Mouse (Mus musculus) C2C12 (cell line): ENCODE results near the gene Nol10. TPM values are rescaled to one million over a fixed set of nuclear protein-coding genes. Genes with fewer than 3 reads are reported as not detected.
A peak's percentile ranks its signal among the peaks of the same experiment; 100 is the strongest.

Experiments used
- H3K27me3 ChIP-seq: one replicate; pipeline ENCODE4 v1.6.1; 2011; ENCODE audit not compliant: control insufficient read depth, insufficient read depth, insufficient read length
- H3K36me3 ChIP-seq: one replicate; pipeline ENCODE4 v1.6.1; 2011; ENCODE audit not compliant: control insufficient read depth, insufficient read depth
- H3K4me3 ChIP-seq: one replicate; pipeline ENCODE4 v1.5.1; 2011; ENCODE audit warnings: mild to moderate bottlenecking, control low read depth; ENCODE audit not compliant: poor library complexity, insufficient read depth, severe bottlenecking
- H3K79me2 ChIP-seq: one replicate; pipeline ENCODE4 v1.6.1; 2011; ENCODE audit not compliant: control insufficient read depth, insufficient read depth
- H3K79me3 ChIP-seq: one replicate; pipeline ENCODE4 v1.6.1; 2011; ENCODE audit warnings: low read depth, control low read depth
- H3ac ChIP-seq: one replicate; pipeline ENCODE3; 2011; ENCODE audit warnings: low read depth; ENCODE audit not compliant: control insufficient read depth, insufficient read length
- CEBPB ChIP-seq: IDR thresholded peaks from one replicate; pipeline ENCODE4 v1.6.1; 2011; ENCODE audit warnings: low read depth, mild to moderate bottlenecking, control low read depth, moderate library complexity
- CTCF ChIP-seq: IDR thresholded peaks from one replicate; pipeline ENCODE4 v1.5.1; 2011; ENCODE audit not compliant: control insufficient read depth, insufficient read depth, insufficient read length
- FOSL1 ChIP-seq: IDR thresholded peaks from one replicate; pipeline ENCODE4 v1.8.0; 2011; ENCODE audit warnings: mild to moderate bottlenecking, low read length; ENCODE audit not compliant: poor library complexity, insufficient read depth, severe bottlenecking
- MAX ChIP-seq: IDR thresholded peaks from one replicate; pipeline ENCODE4 v1.6.1; 2011; ENCODE audit warnings: mild to moderate bottlenecking, control low read depth
- MYOD1 ChIP-seq: IDR thresholded peaks from one replicate; pipeline ENCODE4 v1.6.1; 2011; ENCODE audit warnings: low read depth; ENCODE audit not compliant: control insufficient read depth, insufficient read length
- MYOG ChIP-seq: IDR thresholded peaks from one replicate; pipeline ENCODE4 v1.6.1; 2011; ENCODE audit not compliant: control insufficient read depth, insufficient read length; ENCODE audit errors: extremely low read depth
- USF1 ChIP-seq: IDR thresholded peaks from one replicate; pipeline ENCODE4 v1.6.1; 2011; ENCODE audit warnings: low read depth, mild to moderate bottlenecking, control low read depth, moderate library complexity
- polyA plus RNA-seq: library from polyadenylated mRNA; unstranded; fragments of >200 nt; fragmentation: generic; extraction: Trizol; gene quantifications from one replicate; pipeline ENCODE4 v1.2.1, GENCODE M21; 2012; ENCODE audit warnings: missing spikeins

Nol10 gene
- polyA plus RNA-seq, 1 experiment = 20.3 TPM

DNA sequence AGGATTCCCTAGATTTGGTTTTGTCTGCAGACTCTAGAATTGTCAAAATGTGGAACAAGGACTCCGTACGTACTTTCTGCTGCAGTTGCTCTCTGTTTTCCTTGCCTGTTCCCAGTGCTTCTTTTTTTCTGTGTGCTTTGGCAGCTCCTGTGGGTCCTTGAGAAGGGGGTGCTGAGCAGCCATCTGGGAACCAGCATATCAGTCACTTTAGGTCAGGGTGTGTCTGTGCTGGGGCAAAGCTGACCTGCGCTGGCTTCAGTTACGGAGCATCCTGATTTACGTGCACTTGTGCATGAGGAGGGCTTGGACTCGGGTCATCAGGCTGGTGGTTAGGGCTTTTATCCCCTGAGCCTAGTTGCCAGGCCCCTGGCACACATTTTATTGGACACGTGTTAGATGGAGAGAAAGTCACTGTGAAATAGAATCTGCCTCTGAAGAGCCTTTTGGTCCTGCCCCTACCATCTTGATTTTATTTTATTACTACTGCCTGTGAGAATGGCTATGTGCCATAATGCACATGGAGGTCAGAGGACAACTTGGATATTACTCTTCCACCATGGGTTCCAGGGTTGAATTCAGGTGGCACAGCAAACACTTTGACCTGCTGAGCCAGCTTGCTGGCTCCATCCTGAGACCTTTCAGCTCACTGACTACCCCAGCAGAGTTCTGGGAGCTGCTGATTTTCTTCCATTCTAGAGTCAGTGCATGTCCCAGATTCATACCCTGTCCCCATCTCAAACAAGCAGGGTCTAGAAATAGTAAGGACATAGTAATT, 21.5 kb downstream of the Nol10 start:
- Histone ChIP-seq H3K79me2 (peaks cover 5% of the 10 kb centered on the region), H3K79me3 (peaks cover 2% of the 10 kb centered on the region), H3ac (no peak overlapping the region), H3K4me3 (no peak overlapping the region), H3K27me3 (no peaks in the 10 kb centered on the region), H3K36me3 (peaks cover 84% of the 10 kb centered on the region)
- TF ChIP-seq MAX (no peak), CEBPB (no peak), MYOD1 (no peak), MYOG (no peak), USF1 (no peak), FOSL1 (no peak), CTCF (no peak)

DNA sequence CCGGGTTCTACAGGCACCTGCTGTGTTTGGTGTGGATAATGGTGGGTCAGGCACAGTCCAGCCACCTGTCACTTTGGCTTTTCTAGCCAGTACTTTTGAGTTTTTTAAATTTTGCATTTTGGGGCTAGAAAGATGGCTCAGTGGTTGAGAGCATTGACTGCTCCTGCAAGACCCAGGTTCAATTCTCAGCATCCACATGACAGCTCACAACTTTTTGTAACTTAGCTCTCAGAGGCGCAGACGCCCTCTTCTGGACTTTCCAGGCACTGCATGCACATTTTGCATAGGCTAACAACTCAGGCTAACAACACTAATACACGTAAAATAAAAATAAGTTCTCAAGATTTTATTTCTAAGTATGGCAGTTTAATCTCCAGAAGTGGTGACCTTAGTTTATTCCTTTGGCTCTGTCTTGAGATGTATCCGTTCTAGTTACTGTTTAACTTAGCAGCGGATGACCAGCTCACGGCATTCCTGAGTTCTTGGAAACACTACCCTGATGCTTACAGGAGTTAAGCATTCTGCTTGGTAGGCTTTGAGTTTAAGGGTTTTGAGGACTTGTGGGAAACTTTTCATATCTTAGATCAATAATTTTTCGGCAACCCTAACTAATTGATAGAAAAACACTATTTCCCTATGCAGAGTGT, 23.5 kb downstream of the Nol10 start:
- Histone ChIP-seq H3K79me2 (peaks cover 5% of the 10 kb centered on the region), H3ac (no peak overlapping the region), H3K79me3 (peaks cover 2% of the 10 kb centered on the region), H3K27me3 (no peaks in the 10 kb centered on the region), H3K36me3 (peaks cover 94% of the 10 kb centered on the region), H3K4me3 (no peak overlapping the region)
- TF ChIP-seq MAX (no peak), USF1 (no peak), MYOG (no peak), FOSL1 (no peak), CTCF (no peak), CEBPB (no peak), MYOD1 (no peak)

DNA sequence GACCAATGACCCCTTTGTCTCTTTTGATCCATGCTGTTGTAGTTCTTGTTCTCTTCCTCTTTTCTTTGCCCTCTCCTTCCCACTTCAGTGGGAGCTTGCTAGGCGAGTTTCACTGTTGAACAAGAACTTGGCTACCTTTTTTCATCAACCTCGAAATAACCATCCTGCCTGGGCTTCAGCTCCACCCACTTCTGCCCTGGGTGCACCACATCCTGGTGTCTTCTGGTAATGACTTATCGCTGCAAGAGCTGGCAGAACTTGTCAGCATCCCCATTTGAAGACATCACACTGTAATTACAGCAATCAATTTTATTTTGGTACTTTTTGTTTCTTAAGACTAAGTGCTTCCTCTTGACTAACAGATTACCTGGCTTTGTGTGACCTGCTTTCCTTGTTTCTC, 24.4 kb downstream of the Nol10 start:
- H3K79me2 ChIP-seq = peaks cover 5% of the 10 kb centered on the region
- H3K79me3 ChIP-seq = peaks cover 2% of the 10 kb centered on the region
- H3K27me3 ChIP-seq = no peaks in the 10 kb centered on the region
- no peak overlapping the region for H3ac ChIP-seq
- peaks cover 94% of the 10 kb centered on the region for H3K36me3 ChIP-seq
- TF ChIP-seq MYOD1 = no peak
- TF ChIP-seq FOSL1 = no peak
- no peak for TF ChIP-seq CEBPB
- H3K4me3 ChIP-seq = no peak overlapping the region

DNA sequence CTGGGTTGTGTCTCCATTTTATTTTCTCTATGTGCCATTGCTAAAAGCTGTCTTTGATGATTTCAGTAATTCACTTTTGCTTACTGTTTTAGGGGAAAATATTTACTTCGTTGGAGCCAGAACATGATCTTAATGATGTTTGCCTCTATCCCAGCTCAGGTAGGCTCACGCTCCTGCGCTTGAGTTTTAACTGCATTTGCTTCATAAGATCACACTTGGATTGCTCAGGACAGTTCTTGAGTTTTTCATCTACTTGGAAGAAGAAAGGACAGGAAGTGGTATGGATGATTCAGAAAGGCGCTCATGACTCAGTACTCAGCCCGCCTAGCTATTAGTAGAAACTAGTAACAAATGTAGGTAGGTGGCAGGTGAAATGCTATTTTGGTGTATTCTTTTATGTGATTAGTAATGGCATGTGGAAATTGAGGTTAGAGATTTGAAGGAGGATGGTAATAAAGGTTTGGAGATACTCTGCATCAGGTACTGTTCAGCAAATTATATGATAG, 25.3 kb downstream of the Nol10 start:
- Histone ChIP-seq H3K79me2 (peaks cover 5% of the 10 kb centered on the region), H3ac (no peak overlapping the region), H3K36me3 (peaks cover 95% of the 10 kb centered on the region), H3K4me3 (no peak overlapping the region), H3K27me3 (no peaks in the 10 kb centered on the region), H3K79me3 (peaks cover 2% of the 10 kb centered on the region)
- no peak for TF ChIP-seq FOSL1
- peak; percentile 5 for TF ChIP-seq MYOD1
- no peak for TF ChIP-seq MAX
- TF ChIP-seq USF1 = no peak
- TF ChIP-seq MYOG = no peak

DNA sequence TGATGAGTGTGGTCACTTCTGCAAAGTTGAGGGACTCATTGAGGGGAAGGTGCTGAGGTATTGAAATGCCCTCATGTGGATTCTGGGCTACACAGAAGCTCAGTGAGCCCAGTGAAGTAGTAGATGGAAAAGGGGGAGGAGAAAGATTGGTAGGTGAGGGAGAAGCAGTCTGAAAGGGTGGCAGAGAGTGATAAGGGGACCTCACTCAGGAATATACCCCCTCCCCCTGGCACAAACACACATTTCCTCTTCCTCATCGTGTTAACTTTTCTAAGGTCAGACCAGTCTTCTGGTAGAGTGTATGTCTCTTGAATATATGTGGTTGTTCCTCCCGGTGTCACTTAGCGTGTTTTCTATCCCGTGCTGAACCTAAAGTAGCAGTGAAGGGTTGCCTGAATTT, 27.0 kb downstream of the Nol10 start:
- TF ChIP-seq MYOG (no peak), CTCF (no peak), USF1 (no peak), FOSL1 (no peak), MAX (no peak), CEBPB (no peak)
- no peak overlapping the region for H3ac ChIP-seq

More for the DNA sequence above, 27.0 kb downstream of the Nol10 start:
- Histone ChIP-seq H3K79me3 (peaks cover 2% of the 10 kb centered on the region), H3K27me3 (no peaks in the 10 kb centered on the region), H3K4me3 (no peak overlapping the region), H3K79me2 (peaks cover 5% of the 10 kb centered on the region), H3K36me3 (peaks cover 95% of the 10 kb centered on the region)
